Mouse (Mus musculus) C2C12 (cell line): ENCODE results near the gene Nsmce3.

Source experiments
- CTCF ChIP-seq: IDR thresholded peaks from one replicate; pipeline ENCODE4 v1.5.1; 2011; ENCODE audit not compliant: control insufficient read depth, insufficient read depth, insufficient read length
- MYOG ChIP-seq: IDR thresholded peaks from one replicate; pipeline ENCODE4 v1.6.1; 2011; ENCODE audit not compliant: control insufficient read depth, insufficient read length; ENCODE audit errors: extremely low read depth

GRCm38 (mm10) chr7:64839281-64839680, 33.5 kb downstream of the Nsmce3 start:
- TF ChIP-seq CTCF (no peak), MYOG (no peak)
